13 mouse cellular contexts compared by ENCODE assay signal in the genomic region with DNA sequence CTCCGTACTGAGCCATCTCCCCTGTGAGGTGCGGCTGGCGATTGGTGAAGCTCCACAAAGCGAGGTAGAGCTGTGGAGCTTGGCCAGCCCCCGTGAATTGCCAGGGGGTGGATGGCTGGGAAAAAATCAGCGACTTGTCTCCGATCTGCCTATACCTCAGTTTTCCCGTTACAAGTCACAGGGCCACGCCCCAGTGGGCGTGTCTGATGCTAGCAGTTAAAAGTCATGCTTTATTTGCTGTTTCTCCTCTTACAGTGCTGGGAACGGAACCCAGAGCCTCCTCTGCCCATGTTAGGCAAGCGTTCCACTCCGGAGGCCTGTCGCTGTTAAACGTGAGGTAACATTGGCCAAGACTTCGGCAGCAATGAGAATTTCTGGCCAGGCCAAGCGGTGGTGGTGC.
"Had no signal": no experiment of that assay in that cellular context is flagged by ENCODE, and none has a peak within 500 bp of the region (broad histone marks: within the 10 kb centered on the region; RNA-seq: fewer than 3 reads in every experiment).

No protein-coding gene starts in this region.

- H3K27ac ChIP-seq: layer of hippocampus, adult 2 months; limb, embryonic 12.5 days; liver, embryonic 13.5 days; midbrain, embryonic 15.5 days; neural tube, embryonic 12.5 days had no signal

- DNase-seq: kidney, postnatal 10 days; kidney, postnatal 4 days; liver; liver, embryonic 13.5 days; liver, postnatal 0 days; right cerebral cortex, postnatal 4 days; spleen, adult 18-20 months; thymus, adult 18-20 months; thymus, postnatal 14 days had no signal

- H3K4me2 ChIP-seq: limb, embryonic 12.5 days; liver, embryonic 13.5 days; midbrain, embryonic 15.5 days; neural tube, embryonic 12.5 days had no signal

- H3K9ac ChIP-seq: liver, embryonic 13.5 days; liver, postnatal 0 days; midbrain, embryonic 15.5 days; neural tube, embryonic 12.5 days had no signal

- H3K9me3 ChIP-seq: limb, embryonic 12.5 days; liver, embryonic 13.5 days; midbrain, embryonic 15.5 days; neural tube, embryonic 12.5 days had no signal

- H3K27me3 ChIP-seq: limb, embryonic 12.5 days; liver, embryonic 13.5 days; midbrain, embryonic 15.5 days; neural tube, embryonic 12.5 days had no signal

- H3K36me3 ChIP-seq: limb, embryonic 12.5 days; liver, embryonic 13.5 days; midbrain, embryonic 15.5 days; neural tube, embryonic 12.5 days had no signal

- ATAC-seq: liver, postnatal 0 days had no signal

- H3K4me1 ChIP-seq: liver, embryonic 13.5 days had no signal

- H3K4me3 ChIP-seq: layer of hippocampus, adult 2 months; limb, embryonic 12.5 days; liver, embryonic 13.5 days; midbrain, embryonic 15.5 days; neural tube, embryonic 12.5 days had no signal
